Mouse (Mus musculus): Measurements from ENCODE around the gene Ppp3ca.

- TF ChIP-seq CTCF (IDR thresholded peaks at IDR 0.05; ENCODE audit: low read depth) (no peak), EP300 (IDR thresholded peaks at IDR 0.05; ENCODE audit: low read depth) (no peak)
Observed at GRCm38 (mm10) chr3:136945550-136945949, 275.6 kb downstream of the Ppp3ca start.

Measured in heart, postnatal 0 days (tissue).